Mouse (Mus musculus) thymus, postnatal 4 days (tissue): ENCODE measurements around the gene Olfr1018.

ENCODE experiments used
- DNase-seq: peaks from one replicate; pipeline ENCODE4 v3.0.0; 2021

Gene Olfr1018

GRCm38 (mm10) chr2:85818179-85818578, at the start of gene Olfr1018:
TSS of gene Olfr1018 (plus strand) at chr2:85818479.
- no peak for DNase-seq

DNA sequence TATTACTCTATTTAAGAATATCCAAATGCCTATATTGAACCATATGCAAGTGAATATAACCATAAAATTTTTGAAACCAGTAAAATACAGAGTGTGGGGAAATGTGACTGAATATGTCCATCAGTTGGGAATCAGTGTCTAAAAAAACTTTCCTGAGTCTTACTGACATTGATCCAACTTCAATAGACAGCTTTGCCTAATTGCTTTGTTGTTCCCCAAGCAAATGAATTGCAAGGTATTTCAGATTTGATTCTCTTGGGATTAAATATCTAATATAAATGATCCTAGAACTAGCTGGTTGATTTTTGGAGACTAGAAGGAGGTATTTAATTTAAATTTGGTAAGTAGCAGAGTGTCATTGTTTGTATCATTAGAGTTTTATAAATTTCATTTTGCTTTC, 45.9 kb upstream of the Olfr1018 start, which contains the start of gene Olfr1014:
Olfr1014 (plus strand) TSS at position 301 of the 400 bp plus-strand sequence.
- no peak for DNase-seq

GRCm38 (mm10) chr2:85781717-85782116, 36.6 kb upstream of the Olfr1018 start, which contains the start of gene Olfr1015:
TSS of gene Olfr1015 (plus strand) at chr2:85782017.
- no peak for DNase-seq

- no peak for DNase-seq
Observed at GRCm38 (mm10) chr2:85792331-85792730, 25.9 kb upstream of the Olfr1018 start.

DNA sequence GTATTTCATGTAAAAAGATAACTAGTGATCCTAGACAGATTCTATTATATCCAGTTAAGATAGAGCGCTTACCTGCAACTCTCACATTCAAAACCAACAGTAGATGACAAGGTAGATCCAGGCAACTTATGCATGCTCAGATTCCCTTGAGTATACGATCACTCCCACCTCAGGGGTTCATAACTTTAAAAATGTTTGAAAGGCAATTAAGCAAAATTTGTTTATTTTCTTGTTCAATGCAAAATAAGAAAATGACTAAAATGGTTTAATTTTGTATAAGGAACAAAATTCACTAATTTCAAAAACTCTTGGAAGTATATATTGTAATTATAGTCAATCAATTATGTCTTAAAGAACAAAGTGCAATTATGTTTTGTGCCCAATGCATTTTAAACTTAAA, 15.8 kb upstream of the Olfr1018 start, which contains the start of gene Olfr1016:
Olfr1016 (minus strand) TSS at position 101 of the 400 bp plus-strand sequence.
- DNase-seq = no peak

GRCm38 (mm10) chr2:85804501-85804900, 13.8 kb upstream of the Olfr1018 start:
- no peak for DNase-seq

GRCm38 (mm10) chr2:85845383-85845782, 27.1 kb downstream of the Olfr1018 start, which contains the start of gene Olfr1019:
TSS of gene Olfr1019 (minus strand) at chr2:85845483.
- no peak for DNase-seq

DNA sequence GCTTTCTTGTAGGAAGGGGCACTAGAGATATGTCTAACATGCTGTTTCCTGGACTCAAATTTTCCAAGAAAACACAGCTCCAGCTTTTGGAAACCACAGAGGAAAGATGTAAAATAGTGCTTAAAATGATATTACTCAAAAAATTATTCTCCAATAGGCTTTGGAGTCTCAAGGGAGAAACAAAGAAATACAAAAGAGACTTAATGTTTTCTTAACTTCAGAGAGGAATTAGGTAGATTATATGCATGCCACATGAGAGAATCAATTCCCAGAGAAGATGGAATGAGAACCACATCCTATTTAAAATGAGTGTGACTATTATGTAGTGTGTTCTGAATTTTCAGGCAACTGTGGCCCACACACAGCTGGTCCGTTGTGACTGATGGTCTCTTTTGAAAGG, 28.5 kb downstream of the Olfr1018 start, which contains the start of gene Olfr1020:
Olfr1020 (plus strand) TSS at position 301 of the 400 bp plus-strand sequence.
- no peak for DNase-seq

- DNase-seq = no peak
Observed at GRCm38 (mm10) chr2:85868294-85868693, 50.0 kb downstream of the Olfr1018 start, which contains the start of gene Olfr1022. TSS of gene Olfr1022 (plus strand) at chr2:85868594.
